Mouse (Mus musculus) intestine, embryonic 14.5 days (tissue): ENCODE data around the gene Btbd11. TPM values are rescaled to one million over a fixed set of nuclear protein-coding genes. Genes with fewer than 3 reads are reported as not detected.

ENCODE experiments used
- ATAC-seq: fragments of 200-750 bp; cut with Nextera tagmentation; replicated peaks from 2 replicates; pipeline ENCODE4 v1.8.0; 2017; ENCODE audit warnings: low read depth, moderate number of reproducible peaks, moderate TSS enrichment, moderate library complexity; ENCODE audit not compliant: low FRiP score, low TSS enrichment
- DNase-seq: peaks from one replicate; pipeline ENCODE4 v3.0.0-alpha.2; 2018; ENCODE audit warnings: low spot score
- H3K27ac ChIP-seq: fragments of 300-500 bp; sonication (generic); 2 replicates; pipeline ENCODE4 v1.5.1; 2014; ENCODE audit warnings: low read depth, mild to moderate bottlenecking, control low read depth
- H3K27me3 ChIP-seq: fragments of 300-500 bp; sonication (generic); replicated peaks from 2 replicates; pipeline ENCODE4 v1.6.1; 2014; ENCODE audit warnings: low read length, control low read depth; ENCODE audit not compliant: control insufficient read depth, insufficient read depth
- H3K36me3 ChIP-seq: fragments of 300-500 bp; sonication (generic); 2 replicates; pipeline ENCODE4 v1.6.1; 2014; ENCODE audit warnings: low read length, control low read depth; ENCODE audit not compliant: control insufficient read depth, insufficient read depth
- H3K4me1 ChIP-seq: fragments of 300-500 bp; sonication (generic); replicated peaks from 2 replicates; pipeline ENCODE4 v1.6.1; 2014; ENCODE audit warnings: low read length, control low read depth, mixed read lengths; ENCODE audit not compliant: control insufficient read depth, insufficient read depth
- H3K4me2 ChIP-seq: fragments of 300-500 bp; sonication (generic); 2 replicates; pipeline ENCODE4 v1.6.1; 2014; ENCODE audit warnings: low read length
- H3K4me3 ChIP-seq: fragments of 300-500 bp; sonication (generic); 2 replicates; pipeline ENCODE4 v1.5.1; 2014; ENCODE audit warnings: low read depth, low read length, control low read depth, mixed read lengths
- H3K9ac ChIP-seq: fragments of 300-500 bp; sonication (generic); 2 replicates; pipeline ENCODE4 v1.6.1; 2014; ENCODE audit warnings: mild to moderate bottlenecking, low read length
- H3K9me3 ChIP-seq: fragments of 300-500 bp; sonication (generic); 2 replicates; pipeline ENCODE4 v1.6.1; 2016; ENCODE audit warnings: low read length, control low read depth; ENCODE audit not compliant: control insufficient read depth
- WGBS: fragments of 180-500 bp; shearing (Covaris S2); extraction: QIAGEN DNeasy Blood & Tissue Kit; methylation state at CpG from one replicate; pipeline ENCODE4 v1.1.7; 2014; 5-methylcytosine and 5-hydroxymethylcytosine counted together
- polyA plus RNA-seq: library from polyadenylated mRNA; unstranded; fragments of >200 nt; fragmentation: Nextera tagmentation; extraction: Ambion mirVana; gene quantifications from 2 replicates; pipeline ENCODE4 v1.2.1, GENCODE M21; 2014

Gene Btbd11
- polyA plus RNA-seq, 1 experiment from 2014 or later, result 2.0 TPM

- no peak overlapping the region for H3K4me3 ChIP-seq
- H3K4me1 ChIP-seq, result no peaks in the 10 kb centered on the region
- no peak for DNase-seq
- H3K9ac ChIP-seq, result no peak overlapping the region
- no peak for ATAC-seq
- 91% methylated on average over 10 of the region's 10 CpGs for WGBS
- H3K27ac ChIP-seq, result no peak overlapping the region
- no peaks in the 10 kb centered on the region for H3K9me3 ChIP-seq
- H3K27me3 ChIP-seq, result no peaks in the 10 kb centered on the region; the same call in 1 of the 2 replicates
- no peaks in the 10 kb centered on the region for H3K36me3 ChIP-seq
- no peak overlapping the region for H3K4me2 ChIP-seq
These were observed 74.1 kb downstream of the Btbd11 start for GRCm38 (mm10) chr10:85460736-85461135.

GRCm38 (mm10) chr10:85464152-85464551 is 77.5 kb downstream of the Btbd11 start:
- no peak overlapping the region for H3K4me3 ChIP-seq
- H3K9ac ChIP-seq, result no peak overlapping the region
- H3K36me3 ChIP-seq, result no peaks in the 10 kb centered on the region
- ATAC-seq (no peak), DNase-seq (peak; percentile 55)
- H3K9me3 ChIP-seq, result no peaks in the 10 kb centered on the region
- no peaks in the 10 kb centered on the region for H3K4me1 ChIP-seq
- 32% methylated on average over 6 of the region's 6 CpGs for whole genome bisulfite sequencing
- no peak overlapping the region for H3K27ac ChIP-seq
- H3K27me3 ChIP-seq, result no peaks in the 10 kb centered on the region
- H3K4me2 ChIP-seq, result no peak overlapping the region

- Histone ChIP-seq H3K27ac (no peak overlapping the region), H3K27me3 (no peaks in the 10 kb centered on the region), H3K9ac (no peak overlapping the region), H3K9me3 (no peaks in the 10 kb centered on the region), H3K36me3 (no peaks in the 10 kb centered on the region), H3K4me2 (no peak overlapping the region), H3K4me1 (no peaks in the 10 kb centered on the region), H3K4me3 (no peak overlapping the region)
- 86% methylated on average over 13 of the region's 13 CpGs for WGBS
- DNase-seq (no peak), ATAC-seq (no peak)
These were observed 79.1 kb downstream of the Btbd11 start for GRCm38 (mm10) chr10:85465516-85466408.

- WGBS, result 59% methylated on average over 8 of the region's 8 CpGs
- no peak for DNase-seq
- H3K27me3 ChIP-seq, result no peaks in the 10 kb centered on the region
- H3K36me3 ChIP-seq, result no peaks in the 10 kb centered on the region
- no peak overlapping the region for H3K9ac ChIP-seq
- ATAC-seq, result no peak
- H3K27ac ChIP-seq, result no peak overlapping the region
- no peaks in the 10 kb centered on the region for H3K4me1 ChIP-seq
- H3K9me3 ChIP-seq, result no peaks in the 10 kb centered on the region
- no peak overlapping the region for H3K4me3 ChIP-seq
- H3K4me2 ChIP-seq, result no peak overlapping the region
These were observed 79.8 kb downstream of the Btbd11 start for GRCm38 (mm10) chr10:85466409-85466761.

GRCm38 (mm10) chr10:85467393-85467792 is 80.8 kb downstream of the Btbd11 start:
- no peaks in the 10 kb centered on the region for H3K36me3 ChIP-seq
- H3K27me3 ChIP-seq, result no peaks in the 10 kb centered on the region
- H3K4me2 ChIP-seq, result no peak overlapping the region
- no peak overlapping the region for H3K9ac ChIP-seq
- H3K9me3 ChIP-seq, result no peaks in the 10 kb centered on the region
- ATAC-seq (no peak), DNase-seq (no peak)
- no peaks in the 10 kb centered on the region for H3K4me1 ChIP-seq
- WGBS, result 67% methylated on average over 7 of the region's 7 CpGs
- H3K27ac ChIP-seq, result no peak overlapping the region
- H3K4me3 ChIP-seq, result no peak overlapping the region

GRCm38 (mm10) chr10:85468527-85468926 is 81.9 kb downstream of the Btbd11 start:
- WGBS, result 80% methylated on average over 4 of the region's 4 CpGs
- DNase-seq (no peak), ATAC-seq (no peak)
- Histone ChIP-seq H3K4me3 (no peak overlapping the region), H3K9me3 (no peaks in the 10 kb centered on the region), H3K36me3 (no peaks in the 10 kb centered on the region), H3K4me1 (no peaks in the 10 kb centered on the region), H3K9ac (no peak overlapping the region), H3K4me2 (no peak overlapping the region), H3K27me3 (no peaks in the 10 kb centered on the region), H3K27ac (no peak overlapping the region)

- 89% methylated on average over 5 of the region's 5 CpGs for WGBS
- no peak for DNase-seq
- no peak overlapping the region for H3K9ac ChIP-seq
- H3K4me2 ChIP-seq, result no peak overlapping the region
- ATAC-seq, result no peak
- no peaks in the 10 kb centered on the region for H3K27me3 ChIP-seq
- H3K27ac ChIP-seq, result no peak overlapping the region
- no peaks in the 10 kb centered on the region for H3K4me1 ChIP-seq
- no peaks in the 10 kb centered on the region for H3K9me3 ChIP-seq
- no peak overlapping the region for H3K4me3 ChIP-seq
- H3K36me3 ChIP-seq, result no peaks in the 10 kb centered on the region
These were observed 82.7 kb downstream of the Btbd11 start for GRCm38 (mm10) chr10:85469341-85469740.

GRCm38 (mm10) chr10:85473265-85473664 is 86.7 kb downstream of the Btbd11 start:
- no peak for ATAC-seq
- DNase-seq, result no peak

GRCm38 (mm10) chr10:85473871-85474270 is 87.3 kb downstream of the Btbd11 start:
- Histone ChIP-seq H3K9me3 (no peaks in the 10 kb centered on the region), H3K9ac (no peak overlapping the region), H3K4me2 (no peak overlapping the region), H3K4me3 (no peak overlapping the region), H3K27me3 (no peaks in the 10 kb centered on the region), H3K36me3 (no peaks in the 10 kb centered on the region), H3K27ac (no peak overlapping the region), H3K4me1 (no peaks in the 10 kb centered on the region)
- DNase-seq (no peak), ATAC-seq (no peak)
- WGBS, result 67% methylated on average over 3 of the region's 3 CpGs

More at GRCm38 (mm10) chr10:85473265-85473664, 86.7 kb downstream of the Btbd11 start:
- no peak overlapping the region for H3K4me3 ChIP-seq
- H3K9me3 ChIP-seq, result no peaks in the 10 kb centered on the region
- no peaks in the 10 kb centered on the region for H3K4me1 ChIP-seq
- no peak overlapping the region for H3K4me2 ChIP-seq
- no peaks in the 10 kb centered on the region for H3K27me3 ChIP-seq
- no peak overlapping the region for H3K9ac ChIP-seq
- no peak overlapping the region for H3K27ac ChIP-seq
- WGBS, result 83% methylated on average over 4 of the region's 4 CpGs
- H3K36me3 ChIP-seq, result no peaks in the 10 kb centered on the region
